Mouse (Mus musculus) inflammation-experienced regulatory T-cells, adult 6 months (primary cell): ENCODE results near the gene Kcnq5. TPM values are rescaled to one million over a fixed set of nuclear protein-coding genes. Genes with fewer than 3 reads are reported as not detected.
A peak's percentile ranks its signal among the peaks of the same experiment; 100 is the strongest.

ENCODE experiments used
- ATAC-seq: one replicate; pipeline ENCODE4 v1.8.0; 2017
- polyA plus RNA-seq, 3 experiments: library from polyadenylated mRNA; unstranded; fragments of 100-300 nt; shearing (Covaris generic); gene quantifications; one replicate each; pipeline ENCODE4 v1.2.1; 2017

The Kcnq5 gene
- 1 to 10 TPM; 1.9 to 7.1 (median 4.6) TPM for polyA plus RNA-seq

- ATAC-seq, result peak; percentile 33
These were observed at the start of gene Kcnq5 for GRCm38 (mm10) chr1:21961251-21962082. TSS of gene Kcnq5 (minus strand) at chr1:21961942.

- no peak for ATAC-seq
These were observed 18.0 kb upstream of the Kcnq5 start for GRCm38 (mm10) chr1:21979755-21980154.

GRCm38 (mm10) chr1:21979292-21979691, 17.6 kb upstream of the Kcnq5 start:
- ATAC-seq, result no peak

GRCm38 (mm10) chr1:21974040-21974439, 12.3 kb upstream of the Kcnq5 start:
- ATAC-seq, result no peak

- no peak for ATAC-seq
These were observed 5.4 kb upstream of the Kcnq5 start for GRCm38 (mm10) chr1:21967139-21967538.

GRCm38 (mm10) chr1:21962896-21963864, 1.4 kb upstream of the Kcnq5 start:
- ATAC-seq, result peak; percentile 63

GRCm38 (mm10) chr1:21962083-21962471, 335 bp upstream of the Kcnq5 start:
- ATAC-seq, result no peak

GRCm38 (mm10) chr1:21960421-21961250, 1.1 kb downstream of the Kcnq5 start:
- ATAC-seq, result peak; percentile 32

- no peak for ATAC-seq
These were observed 2.0 kb downstream of the Kcnq5 start for GRCm38 (mm10) chr1:21959648-21960285.

GRCm38 (mm10) chr1:21958013-21958412, 3.7 kb downstream of the Kcnq5 start:
- no peak for ATAC-seq

GRCm38 (mm10) chr1:21940831-21941230, 20.9 kb downstream of the Kcnq5 start:
- no peak for ATAC-seq

GRCm38 (mm10) chr1:21927182-21927581, 34.6 kb downstream of the Kcnq5 start:
- ATAC-seq, result no peak

GRCm38 (mm10) chr1:21923293-21923642, 38.5 kb downstream of the Kcnq5 start:
- no peak for ATAC-seq

GRCm38 (mm10) chr1:21922578-21923292, 39.0 kb downstream of the Kcnq5 start:
- ATAC-seq, result no peak

- ATAC-seq, result no peak
These were observed 42.5 kb downstream of the Kcnq5 start for GRCm38 (mm10) chr1:21919276-21919675.

GRCm38 (mm10) chr1:21896067-21896719, 65.5 kb downstream of the Kcnq5 start:
- ATAC-seq, result peak; percentile 73

GRCm38 (mm10) chr1:21883747-21884146, 78.0 kb downstream of the Kcnq5 start:
- no peak for ATAC-seq

- ATAC-seq, result no peak
These were observed 90.9 kb downstream of the Kcnq5 start for GRCm38 (mm10) chr1:21870889-21871288.

GRCm38 (mm10) chr1:21868484-21868883, 93.3 kb downstream of the Kcnq5 start:
- ATAC-seq, result no peak

- no peak for ATAC-seq
These were observed 105.3 kb downstream of the Kcnq5 start for GRCm38 (mm10) chr1:21856399-21856798.

GRCm38 (mm10) chr1:21838534-21838933, 123.2 kb downstream of the Kcnq5 start:
- ATAC-seq, result no peak
